Mouse (Mus musculus) liver, adult 2 months (tissue): Measurements from ENCODE around the gene Fam185a. TPM values are rescaled to one million over a fixed set of nuclear protein-coding genes. Genes with fewer than 3 reads are reported as not detected.

Experiments used
- DNase-seq: peaks from one replicate; pipeline ENCODE4 v3.0.0-alpha.2; 2011; ENCODE audit warnings: low read depth, low spot score; ENCODE audit errors: extremely low read depth
- H3K27ac ChIP-seq: fragments of 200-500 bp; replicated peaks from 2 replicates; pipeline ENCODE4 v1.5.1; 2012; ENCODE audit warnings: low read depth, mild to moderate bottlenecking, control low read depth, inconsistent platforms, low read length; ENCODE audit not compliant: insufficient read depth
- H3K27me3 ChIP-seq: fragments of 200-500 bp; 2 replicates; pipeline ENCODE4 v1.6.1; 2012; ENCODE audit warnings: mild to moderate bottlenecking, moderate library complexity, low read length, inconsistent platforms; ENCODE audit not compliant: control insufficient read depth, insufficient read depth
- H3K36me3 ChIP-seq: fragments of 200-500 bp; 2 replicates; pipeline ENCODE4 v1.6.1; 2012; ENCODE audit warnings: low read length, inconsistent platforms; ENCODE audit not compliant: control insufficient read depth, insufficient read depth
- H3K4me1 ChIP-seq: fragments of 200-500 bp; 2 replicates; pipeline ENCODE4 v1.6.1; 2011; ENCODE audit warnings: low read length; ENCODE audit not compliant: control insufficient read depth, insufficient read depth
- H3K4me3 ChIP-seq: fragments of 200-500 bp; 2 replicates; pipeline ENCODE4 v1.5.1; 2011; ENCODE audit warnings: low read depth, mild to moderate bottlenecking, control low read depth, low read length, moderate library complexity; ENCODE audit not compliant: insufficient read depth
- H3K79me2 ChIP-seq: fragments of 200-500 bp; 2 replicates; pipeline ENCODE4 v1.6.1; 2012; ENCODE audit warnings: inconsistent platforms, mild to moderate bottlenecking, low read length, moderate library complexity; ENCODE audit not compliant: control insufficient read depth, insufficient read depth
- H3K9ac ChIP-seq: fragments of 200-500 bp; 2 replicates; pipeline ENCODE4 v1.6.1; 2012; ENCODE audit warnings: low read depth, mild to moderate bottlenecking, control low read depth, inconsistent platforms, low read length
- CTCF ChIP-seq: fragments of 200-500 bp; IDR thresholded peaks from 2 replicates; pipeline ENCODE4 v1.5.1; 2011; ENCODE audit warnings: low read depth, low read length, control low read depth
- POLR2A ChIP-seq: fragments of 200-500 bp; IDR thresholded peaks from 2 replicates; pipeline ENCODE4 v1.6.1; 2011; ENCODE audit warnings: low read length, control low read depth; ENCODE audit not compliant: insufficient read depth; ENCODE audit errors: extremely low read depth
- WGBS: fragments of 180-500 bp; shearing (Covaris S2); methylation state at CpG from one replicate; pipeline ENCODE4 v1.1.7; 2018; 5-methylcytosine and 5-hydroxymethylcytosine counted together
- polyA plus RNA-seq: library from polyadenylated mRNA; depleted of rRNA; stranded (reverse); fragments of >200 nt; gene quantifications from 2 replicates; pipeline ENCODE4 v1.2.3, GENCODE M21; 2012
- total RNA-seq: library from RNA; depleted of rRNA; stranded (reverse); fragments of >200 nt; gene quantifications from 2 replicates; pipeline ENCODE4 v1.2.3, GENCODE M21; 2014

The Fam185a gene
- total and polyA plus RNA-seq, 2 experiments, result 1.7 to 9.8 TPM

DNA sequence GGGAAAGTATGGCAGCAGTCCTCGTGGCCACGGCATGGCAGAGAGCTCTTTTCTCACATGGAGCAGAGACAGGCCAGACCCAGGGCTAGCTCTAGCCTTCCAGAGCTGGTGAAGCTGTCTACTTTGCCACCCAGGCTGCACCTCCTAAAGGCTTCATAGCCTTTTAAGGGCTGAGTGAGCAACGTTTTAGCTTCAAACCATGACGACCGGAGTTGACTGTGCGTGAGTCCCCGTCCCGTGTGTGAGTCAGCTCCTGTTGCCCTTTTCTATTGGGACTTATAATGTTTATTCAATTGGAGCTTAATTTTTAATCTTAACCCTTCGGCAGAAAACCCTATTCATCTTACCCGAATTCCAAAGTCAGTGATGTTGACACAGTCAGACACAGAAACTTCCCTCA, 75.4 kb downstream of the Fam185a start:
- H3K36me3 ChIP-seq, result no peaks in the 10 kb centered on the region
- H3K4me1 ChIP-seq, result no peaks in the 10 kb centered on the region
- no peak overlapping the region for H3K27ac ChIP-seq
- no peak overlapping the region for H3K4me3 ChIP-seq
- TF ChIP-seq POLR2A, result no peak
- H3K27me3 ChIP-seq, result no peaks in the 10 kb centered on the region
- no peaks in the 10 kb centered on the region for H3K79me2 ChIP-seq
- no peak for DNase-seq
- H3K9ac ChIP-seq, result no peak overlapping the region
- 80% methylated on average over 10 of the region's 10 CpGs for WGBS

DNA sequence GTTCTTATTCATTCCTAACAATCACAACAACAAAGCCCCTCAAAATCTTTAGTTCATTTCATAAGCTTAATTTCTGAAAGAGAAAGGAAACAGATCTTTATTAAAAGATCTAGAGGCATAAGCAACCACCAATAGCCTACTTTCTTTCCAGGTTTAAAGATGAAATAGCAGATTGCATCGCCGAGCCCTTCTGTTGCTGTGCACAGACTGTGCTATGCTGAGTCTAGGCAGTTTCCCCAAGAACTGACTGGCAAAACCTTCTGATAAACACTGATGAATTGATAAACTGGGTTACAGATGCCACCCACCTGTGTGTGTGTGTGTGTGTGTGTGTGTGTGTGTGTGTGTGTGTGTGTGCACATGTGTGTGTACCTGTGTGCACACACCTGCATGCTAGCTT, 76.2 kb downstream of the Fam185a start:
- Histone ChIP-seq H3K9ac (no peak overlapping the region), H3K79me2 (no peaks in the 10 kb centered on the region), H3K27ac (no peak overlapping the region), H3K36me3 (no peaks in the 10 kb centered on the region), H3K4me1 (no peaks in the 10 kb centered on the region), H3K27me3 (no peaks in the 10 kb centered on the region), H3K4me3 (no peak overlapping the region)
- no peak for TF ChIP-seq POLR2A
- TF ChIP-seq CTCF, result no peak
- 94% methylated on average over 2 of the region's 2 CpGs for WGBS
- no peak for DNase-seq

DNA sequence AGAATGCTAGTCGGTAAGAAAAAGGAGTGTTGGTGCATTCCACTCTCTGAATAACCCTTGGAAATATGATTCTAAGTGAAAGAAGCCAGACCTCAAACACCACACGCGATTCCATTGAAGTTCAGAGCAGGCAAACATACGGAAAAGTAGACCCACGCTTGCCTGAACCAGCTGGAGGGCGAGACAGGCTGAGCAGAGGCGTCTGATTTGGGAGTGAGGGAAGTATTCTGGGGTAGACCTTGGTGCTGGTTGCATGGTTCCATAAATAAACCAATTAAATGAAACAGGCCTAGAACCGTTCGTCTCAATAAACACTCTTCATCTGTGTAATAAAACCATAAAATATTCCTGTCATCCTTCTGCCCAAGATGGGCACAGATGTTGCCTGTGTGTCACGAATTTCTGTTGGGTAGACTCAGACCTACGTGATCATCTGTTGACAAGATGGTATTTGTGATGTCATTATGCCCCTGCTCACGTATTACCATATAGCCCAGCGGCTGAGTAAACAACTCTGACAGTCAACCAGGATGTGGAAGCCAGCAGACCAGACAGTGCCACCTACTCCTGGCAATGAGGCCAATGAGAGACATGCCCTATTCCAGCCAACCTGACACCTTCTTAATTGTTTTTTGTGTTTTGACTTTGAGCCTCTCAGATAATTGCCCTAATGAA, 78.3 kb downstream of the Fam185a start:
- TF ChIP-seq CTCF (no peak), POLR2A (no peak)
- no peak overlapping the region for H3K4me3 ChIP-seq
- 90% methylated on average over 13 of the region's 13 CpGs for WGBS
- H3K79me2 ChIP-seq, result no peaks in the 10 kb centered on the region
- no peak for DNase-seq
- no peaks in the 10 kb centered on the region for H3K36me3 ChIP-seq
- no peak overlapping the region for H3K9ac ChIP-seq
- no peaks in the 10 kb centered on the region for H3K27me3 ChIP-seq
- no peaks in the 10 kb centered on the region for H3K4me1 ChIP-seq
- no peak overlapping the region for H3K27ac ChIP-seq

DNA sequence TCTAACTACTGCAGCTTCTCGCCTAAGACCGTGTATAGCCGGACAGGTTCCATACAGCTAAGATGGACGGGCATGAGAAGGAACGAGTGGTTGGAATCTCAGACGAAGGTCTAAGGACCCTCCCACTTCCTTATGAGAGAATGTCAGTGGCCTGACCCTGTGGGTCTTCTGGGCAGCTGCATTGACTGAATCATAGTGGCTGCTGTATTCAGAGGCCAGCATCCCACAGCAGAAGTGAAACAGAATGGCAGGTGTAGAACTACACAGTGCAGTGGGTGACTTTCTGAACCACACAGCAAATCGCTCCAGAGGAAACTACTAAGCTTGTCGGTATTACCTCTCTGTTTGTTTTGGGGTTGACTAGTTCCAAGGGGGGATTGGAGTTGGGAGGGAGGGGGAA, 80.4 kb downstream of the Fam185a start:
- Histone ChIP-seq H3K27me3 (no peaks in the 10 kb centered on the region), H3K4me3 (no peak overlapping the region)
- no peak for TF ChIP-seq CTCF
- TF ChIP-seq POLR2A, result no peak

DNA sequence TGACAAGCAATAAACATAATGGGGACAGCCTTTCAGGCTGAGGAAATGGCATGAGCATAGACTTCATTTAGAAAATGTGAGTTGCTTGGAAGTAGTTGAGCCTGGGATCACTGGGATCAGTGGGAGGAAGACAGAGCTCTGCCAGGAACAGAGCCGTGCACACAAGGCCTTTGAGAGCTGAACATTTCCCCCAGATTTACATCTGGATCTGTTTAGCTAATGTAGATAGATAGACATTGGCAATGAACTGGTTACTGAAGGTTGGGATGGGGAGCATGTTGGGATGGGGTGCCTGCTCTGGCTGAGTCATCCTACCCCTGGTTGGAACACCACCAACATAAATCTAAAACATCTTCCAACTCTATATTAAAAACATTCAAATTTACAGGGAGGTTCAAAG, 82.1 kb downstream of the Fam185a start:
- no peak overlapping the region for H3K27ac ChIP-seq
- no peaks in the 10 kb centered on the region for H3K79me2 ChIP-seq
- no peak overlapping the region for H3K9ac ChIP-seq
- H3K36me3 ChIP-seq, result no peaks in the 10 kb centered on the region
- no peak for DNase-seq
- 69% methylated on average over 1 of the region's 1 CpGs for WGBS
- TF ChIP-seq CTCF, result no peak
- TF ChIP-seq POLR2A, result no peak
- no peaks in the 10 kb centered on the region for H3K27me3 ChIP-seq
- no peak overlapping the region for H3K4me3 ChIP-seq
- H3K4me1 ChIP-seq, result no peaks in the 10 kb centered on the region

More for the DNA sequence above, 80.4 kb downstream of the Fam185a start:
- no peak overlapping the region for H3K27ac ChIP-seq
- no peaks in the 10 kb centered on the region for H3K36me3 ChIP-seq
- H3K9ac ChIP-seq, result no peak overlapping the region
- H3K4me1 ChIP-seq, result no peaks in the 10 kb centered on the region
- WGBS, result 84% methylated on average over 8 of the region's 8 CpGs
- no peak for DNase-seq
- no peaks in the 10 kb centered on the region for H3K79me2 ChIP-seq

DNA sequence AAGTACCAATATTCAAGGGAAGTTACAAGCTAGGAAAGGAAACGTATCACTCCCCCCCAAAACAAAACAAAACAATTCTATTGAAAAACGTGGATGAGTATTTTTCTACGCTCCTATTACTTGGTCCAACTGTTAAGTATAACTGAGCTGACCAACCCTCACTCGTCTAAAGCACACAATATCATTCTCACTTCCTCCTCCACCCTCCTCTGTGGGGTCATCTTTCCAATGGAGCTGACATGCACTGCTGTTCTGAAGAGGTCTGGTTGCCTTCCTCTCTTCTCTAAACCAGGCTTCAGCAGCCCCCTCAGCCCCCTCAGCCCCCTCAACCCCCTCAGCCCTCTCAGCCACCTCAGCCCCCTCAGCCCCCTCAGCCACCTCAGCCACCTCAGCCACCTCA, 85.0 kb downstream of the Fam185a start:
- Histone ChIP-seq H3K4me1 (no peaks in the 10 kb centered on the region), H3K4me3 (no peak overlapping the region), H3K36me3 (no peaks in the 10 kb centered on the region), H3K27me3 (no peaks in the 10 kb centered on the region), H3K9ac (no peak overlapping the region), H3K27ac (no peak overlapping the region), H3K79me2 (no peaks in the 10 kb centered on the region)
- TF ChIP-seq POLR2A (no peak), CTCF (no peak)
- 75% methylated on average over 4 of the region's 4 CpGs for WGBS
- no peak for DNase-seq
